In genomic region chr16:72664233-72664613, GRCm38 (mm10) we compare ENCODE assay signal across 8 mouse cellular contexts.
A peak's percentile ranks its signal among the peaks of the same experiment; 100 is the strongest.
DNase-seq lines count a peak whose midpoint lies in the region; ATAC-seq and TF ChIP-seq lines count a peak whose summit lies in the region.

No protein-coding gene starts in this region.

- no peak for TF ChIP-seq CTCF in gastrocnemius, adult 2 months (IDR thresholded peaks at IDR 0.05)
- no peak for TF ChIP-seq CTCF in E14TG2a.4 (conservative IDR thresholded peaks at IDR 0.05; ENCODE audit: low read length)
- TF ChIP-seq CTCF in hindbrain, postnatal 0 days (IDR thresholded peaks at IDR 0.05; ENCODE audit: low read depth), result no peak

- no peaks in the 10 kb centered on the region for H3K36me3 ChIP-seq in E14TG2a.4 (ENCODE audit: insufficient read depth, low read length)
- no peaks in the 10 kb centered on the region for H3K36me3 ChIP-seq in embryonic facial prominence, embryonic 11.5 days (replicated peaks; ENCODE audit: control insufficient read depth, insufficient read depth, low read depth, low read length)
- no peaks in the 10 kb centered on the region for H3K36me3 ChIP-seq in hindbrain, postnatal 0 days (ENCODE audit: insufficient read depth, low read length)
- H3K36me3 ChIP-seq in midbrain, embryonic 14.5 days (ENCODE audit: control insufficient read depth, insufficient read depth, low read length), result no peaks in the 10 kb centered on the region

- under 1% methylated on average over 12 of the region's 12 CpGs for WGBS in embryonic facial prominence, embryonic 11.5 days
- WGBS in hindbrain, postnatal 0 days, result 2% methylated on average over 12 of the region's 12 CpGs
- under 1% methylated on average over 12 of the region's 12 CpGs for WGBS in midbrain, embryonic 14.5 days

- H3K4me3 ChIP-seq in gastrocnemius, adult 2 months, result peak overlapping the region; percentile 72
- peak overlapping the region; percentile 96 for H3K4me3 ChIP-seq in E14TG2a.4 (replicated peaks; ENCODE audit: low read length)
- peak overlapping the region; percentile 90 for H3K4me3 ChIP-seq in embryonic facial prominence, embryonic 11.5 days (ENCODE audit: low read depth, low read length)
- peak overlapping the region; percentile 70 for H3K4me3 ChIP-seq in hindbrain, postnatal 0 days (ENCODE audit: low read length)
- H3K4me3 ChIP-seq in midbrain, embryonic 14.5 days (replicated peaks; ENCODE audit: low read depth, low read length), result peak overlapping the region; percentile 74

- ATAC-seq in embryonic facial prominence, embryonic 11.5 days (replicated peaks; ENCODE audit: insufficient number of reproducible peaks, low FRiP score, low TSS enrichment, low read depth), result no peak
- no peak for ATAC-seq in hindbrain, postnatal 0 days
- 0 out of 2 replicates have a peak, but pooled peaks have one; percentile 29 for ATAC-seq in midbrain, embryonic 14.5 days (ENCODE audit: low FRiP score, low TSS enrichment)
- no peak for ATAC-seq in granulocyte monocyte progenitor cell, adult 5-6 weeks (replicated peaks; ENCODE audit: poor library complexity, severe bottlenecking)

- H3K4me1 ChIP-seq in E14TG2a.4 (replicated peaks; ENCODE audit: low read depth, low read length), result peaks cover 22% of the 10 kb centered on the region
- H3K4me1 ChIP-seq in embryonic facial prominence, embryonic 11.5 days (ENCODE audit: control insufficient read depth, insufficient read depth, low read length), result no peaks in the 10 kb centered on the region
- H3K4me1 ChIP-seq in hindbrain, postnatal 0 days (ENCODE audit: insufficient read depth, low read length), result peaks cover 3% of the 10 kb centered on the region; the same call in 1 of the 2 replicates
- peaks cover 21% of the 10 kb centered on the region for H3K4me1 ChIP-seq in midbrain, embryonic 14.5 days (ENCODE audit: control insufficient read depth, insufficient read depth, low read length)

- peak overlapping the region; percentile 89 for H3K9ac ChIP-seq in embryonic facial prominence, embryonic 11.5 days (replicated peaks; ENCODE audit: low read length)
- peak overlapping the region; percentile 61 for H3K9ac ChIP-seq in hindbrain, postnatal 0 days (replicated peaks; ENCODE audit: low read length)
- H3K9ac ChIP-seq in midbrain, embryonic 14.5 days (replicated peaks; ENCODE audit: low read length), result peak overlapping the region; percentile 73

- H3K27ac ChIP-seq in gastrocnemius, adult 2 months, result peak overlapping the region; percentile 83; the same call in 1 of the 2 replicates
- peak overlapping the region; percentile 94 for H3K27ac ChIP-seq in embryonic facial prominence, embryonic 11.5 days (replicated peaks; ENCODE audit: low read depth, low read length)
- H3K27ac ChIP-seq in hindbrain, postnatal 0 days, result 0 out of 2 replicates have a peak overlapping the region, but pooled peaks have one; percentile 69
- H3K27ac ChIP-seq in midbrain, embryonic 14.5 days (replicated peaks; ENCODE audit: low read depth, low read length), result peak overlapping the region; percentile 83

- intact Hi-C loops in gastrocnemius, adult 2 months (cut with DNase I), result loop anchor here (5.0 kb wide), 1 partner anchor 313 kb away; no protein-coding TSS in a partner anchor
- intact Hi-C loops in gastrocnemius, postnatal 14 days (cut with DNase I; ENCODE audit: low total_unique reads), result no loop called here

- H3K9me3 ChIP-seq in E14TG2a.4 (ENCODE audit: low read length), result no peaks in the 10 kb centered on the region
- no peaks in the 10 kb centered on the region for H3K9me3 ChIP-seq in embryonic facial prominence, embryonic 11.5 days (replicated peaks; ENCODE audit: control insufficient read depth, low read length)
- no peaks in the 10 kb centered on the region for H3K9me3 ChIP-seq in hindbrain, postnatal 0 days (ENCODE audit: low read length)
- no peaks in the 10 kb centered on the region for H3K9me3 ChIP-seq in midbrain, embryonic 14.5 days (ENCODE audit: control insufficient read depth, low read length)

- peak; percentile 17 for DNase-seq in gastrocnemius, adult 2 months
- no peak for DNase-seq in gastrocnemius, postnatal 14 days
- peak; percentile 51 for DNase-seq in embryonic facial prominence, embryonic 11.5 days (ENCODE audit: low spot score)
- DNase-seq in hindbrain, postnatal 0 days (ENCODE audit: low spot score), result peak; percentile 30
- peak; percentile 43 for DNase-seq in midbrain, embryonic 14.5 days
- DNase-seq in left cerebral cortex, adult 11 months (ENCODE audit: low spot score), result no peak

- peaks cover 17% of the 10 kb centered on the region for H3K27me3 ChIP-seq in E14TG2a.4 (ENCODE audit: insufficient read depth, low read length)
- H3K27me3 ChIP-seq in embryonic facial prominence, embryonic 11.5 days (ENCODE audit: control insufficient read depth, insufficient read depth, low read length), result no peaks in the 10 kb centered on the region
- no peaks in the 10 kb centered on the region for H3K27me3 ChIP-seq in hindbrain, postnatal 0 days (ENCODE audit: insufficient read depth, low read length)
- H3K27me3 ChIP-seq in midbrain, embryonic 14.5 days (ENCODE audit: control insufficient read depth, insufficient read depth, low read length), result no peaks in the 10 kb centered on the region

- H3K4me2 ChIP-seq in embryonic facial prominence, embryonic 11.5 days (ENCODE audit: low read depth, low read length), result peak overlapping the region; percentile 46
- H3K4me2 ChIP-seq in hindbrain, postnatal 0 days (ENCODE audit: low read depth, low read length), result peak overlapping the region; percentile 92
- peak overlapping the region; percentile 81 for H3K4me2 ChIP-seq in midbrain, embryonic 14.5 days (ENCODE audit: low read length)

Comparison
In these comparisons a context has a peak if more than half of its experiments do, and no peak if none do; other contexts are left out.
1. DNase-seq: peak in gastrocnemius, adult 2 months (single experiment), embryonic facial prominence, embryonic 11.5 days (single experiment), hindbrain, postnatal 0 days (single experiment) and midbrain, embryonic 14.5 days (single experiment); none in gastrocnemius, postnatal 14 days (single experiment) and left cerebral cortex, adult 11 months (single experiment).
2. Peak in every context shown above with its lines, with median percentiles within 50 percentile points of each other: H3K27ac ChIP-seq, H3K4me3 ChIP-seq, H3K4me2 ChIP-seq and H3K9ac ChIP-seq.